Mouse (Mus musculus): ENCODE measurements around the gene Psmb11.

DNA sequence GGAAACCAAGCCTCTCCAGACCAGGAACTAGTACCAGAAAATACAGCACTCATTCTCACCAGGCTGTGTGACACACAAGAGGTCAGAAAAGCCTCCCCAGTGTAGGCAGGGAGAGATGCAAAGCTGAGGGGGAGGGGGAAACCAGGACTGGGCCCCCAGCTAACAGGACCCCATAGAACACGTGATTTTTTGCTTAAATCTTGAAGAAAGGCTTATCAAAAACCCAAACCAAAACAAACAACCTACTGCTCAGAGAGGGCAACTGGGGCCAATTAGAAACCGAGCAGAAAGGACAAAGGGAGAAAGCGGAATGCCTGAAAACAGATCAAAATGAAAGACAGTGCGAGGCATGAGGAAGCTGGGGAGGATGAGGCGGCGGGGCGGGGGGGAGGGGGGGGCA, 31.6 kb downstream of the Psmb11 start:
- no peak for TF ChIP-seq CTCF (IDR thresholded peaks at IDR 0.05; ENCODE audit: low read depth)
- TF ChIP-seq EP300 (IDR thresholded peaks at IDR 0.05; ENCODE audit: low read depth), result no peak

Data from heart, postnatal 0 days (tissue).